Mouse (Mus musculus): ENCODE measurements around the gene 5830411N06Rik. TPM values are rescaled to one million over a fixed set of nuclear protein-coding genes. Genes with fewer than 3 reads are reported as not detected.

The 5830411N06Rik gene
- polyA plus RNA-seq (2014; fragmentation: Nextera tagmentation; extraction: Ambion mirVana), result not detected in 2 replicates

DNA sequence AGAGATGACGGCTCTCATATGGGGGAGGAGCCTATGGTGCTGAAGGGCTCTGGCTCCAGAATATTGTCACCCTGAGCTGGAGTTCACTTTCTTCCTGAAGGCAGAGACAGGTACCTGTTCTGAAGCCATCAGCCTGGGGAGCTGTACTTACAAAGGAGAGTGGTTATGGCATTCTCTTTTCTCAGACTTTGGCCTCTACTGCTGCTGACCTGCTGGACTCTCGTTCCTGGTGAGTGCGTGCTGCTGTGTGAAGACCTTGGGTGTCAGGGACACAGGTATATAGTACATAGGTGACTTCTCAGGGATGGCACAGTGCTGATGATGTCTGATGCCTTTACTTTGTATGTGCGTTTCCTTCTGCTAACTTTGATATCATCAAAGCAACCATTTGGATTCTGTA lies at the start of gene 5830411N06Rik:
Gene 5830411N06Rik, plus strand, starts transcription at position 69 of the 400 bp plus-strand sequence.
- Histone ChIP-seq H3K27me3 (ENCODE audit: control insufficient read depth, insufficient read depth, low read length) (no peaks in the 10 kb centered on the region), H3K9me3 (ENCODE audit: control insufficient read depth, low read length) (no peaks in the 10 kb centered on the region), H3K4me1 (ENCODE audit: control insufficient read depth, insufficient read depth, low read length) (no peaks in the 10 kb centered on the region), H3K4me3 (ENCODE audit: low read depth, low read length) (no peak within 1 kb of the TSS), H3K4me2 (ENCODE audit: low read depth, low read length) (no peak within 1 kb of the TSS), H3K9ac (replicated peaks; ENCODE audit: low read depth, low read length) (no peak within 1 kb of the TSS), H3K27ac (ENCODE audit: low read depth, low read length) (no peak within 1 kb of the TSS), H3K36me3 (ENCODE audit: control insufficient read depth, insufficient read depth, low read length) (no peaks in the 10 kb centered on the region)
- no peak for ATAC-seq (ENCODE audit: low read depth)
- 88% methylated on average over 4 of the region's 4 CpGs for WGBS

DNA sequence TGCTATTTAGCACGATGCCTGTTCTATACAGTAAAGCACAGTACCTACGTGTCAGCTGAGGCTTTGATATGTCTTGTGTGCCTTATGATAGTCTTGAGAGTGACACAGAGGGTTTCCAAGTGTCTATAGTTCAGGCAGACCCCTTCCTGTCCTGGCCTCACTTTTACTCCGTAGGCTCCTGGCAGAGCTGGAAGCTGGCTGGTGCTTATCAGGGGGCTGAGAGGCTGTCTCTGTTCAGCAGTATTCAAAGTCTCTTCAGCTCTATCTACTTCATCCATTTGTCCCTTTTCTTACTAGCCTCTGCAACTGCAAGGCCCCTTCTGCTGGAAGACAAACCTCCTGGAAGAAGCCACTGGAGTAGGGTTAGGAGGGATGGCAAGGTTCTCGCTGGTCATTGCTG lies 46.0 kb upstream of the 5830411N06Rik start:
- Histone ChIP-seq H3K27ac (ENCODE audit: low read depth, low read length) (no peak overlapping the region), H3K27me3 (ENCODE audit: control insufficient read depth, insufficient read depth, low read length) (no peaks in the 10 kb centered on the region), H3K9ac (replicated peaks; ENCODE audit: low read depth, low read length) (no peak overlapping the region), H3K4me1 (ENCODE audit: control insufficient read depth, insufficient read depth, low read length) (no peaks in the 10 kb centered on the region), H3K9me3 (ENCODE audit: control insufficient read depth, low read length) (no peaks in the 10 kb centered on the region), H3K4me3 (ENCODE audit: low read depth, low read length) (no peak overlapping the region), H3K4me2 (ENCODE audit: low read depth, low read length) (no peak overlapping the region), H3K36me3 (ENCODE audit: control insufficient read depth, insufficient read depth, low read length) (no peaks in the 10 kb centered on the region)
- ATAC-seq (ENCODE audit: low read depth), result no peak
- 90% methylated on average over 4 of the region's 4 CpGs for WGBS

DNA sequence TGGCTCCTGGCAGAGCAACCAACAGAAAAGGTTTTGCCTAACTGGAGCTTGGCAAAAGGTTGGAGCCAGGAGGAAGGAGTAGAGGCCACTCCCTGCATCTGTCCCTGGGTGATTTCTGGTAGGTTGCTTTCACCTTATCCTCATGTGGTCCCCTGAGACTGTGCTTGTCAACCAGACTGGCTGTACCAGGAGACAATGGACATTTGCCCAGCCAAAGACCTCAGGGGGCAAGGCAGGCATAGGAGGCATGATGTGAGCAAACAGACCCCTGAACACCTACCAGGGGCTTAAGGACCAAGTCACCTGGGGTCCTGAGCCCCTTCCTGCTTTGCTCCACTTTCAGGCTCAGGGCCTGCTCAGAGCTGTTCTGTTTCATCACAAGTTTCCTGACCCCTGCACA lies 41.2 kb upstream of the 5830411N06Rik start, which contains the start of gene Olfr524:
Gene Olfr524, minus strand, starts transcription at position 101 of the 400 bp plus-strand sequence.
- no peak for ATAC-seq (ENCODE audit: low read depth)
- Histone ChIP-seq H3K4me1 (ENCODE audit: control insufficient read depth, insufficient read depth, low read length) (no peaks in the 10 kb centered on the region), H3K4me3 (ENCODE audit: low read depth, low read length) (no peak within 1 kb of the TSS), H3K9me3 (ENCODE audit: control insufficient read depth, low read length) (no peaks in the 10 kb centered on the region), H3K9ac (replicated peaks; ENCODE audit: low read depth, low read length) (no peak within 1 kb of the TSS), H3K36me3 (ENCODE audit: control insufficient read depth, insufficient read depth, low read length) (no peaks in the 10 kb centered on the region), H3K27ac (ENCODE audit: low read depth, low read length) (no peak within 1 kb of the TSS), H3K4me2 (ENCODE audit: low read depth, low read length) (no peak within 1 kb of the TSS), H3K27me3 (ENCODE audit: control insufficient read depth, insufficient read depth, low read length) (no peaks in the 10 kb centered on the region)

DNA sequence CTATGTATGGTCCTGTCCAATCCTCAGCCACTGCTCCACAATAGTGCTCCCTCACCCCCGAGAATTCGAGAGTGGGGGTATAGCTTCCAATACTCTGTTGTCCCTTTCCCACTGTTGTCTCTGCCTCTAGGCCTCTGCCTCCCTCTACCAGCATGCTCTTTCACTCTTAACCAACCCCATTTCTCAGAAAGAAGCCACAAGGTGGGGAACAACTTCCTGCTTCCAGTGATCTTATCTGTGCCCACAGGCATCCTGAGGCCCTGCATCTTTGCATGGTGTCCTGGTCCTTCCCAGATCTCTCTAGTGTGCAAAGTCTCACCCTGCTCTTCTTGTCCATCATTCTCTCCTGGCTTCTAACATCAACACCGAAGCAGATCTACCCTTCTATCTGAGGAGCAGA lies 40.2 kb upstream of the 5830411N06Rik start:
- WGBS, result 83% methylated on average over 3 of the region's 3 CpGs
- no peak for ATAC-seq (ENCODE audit: low read depth)

DNA sequence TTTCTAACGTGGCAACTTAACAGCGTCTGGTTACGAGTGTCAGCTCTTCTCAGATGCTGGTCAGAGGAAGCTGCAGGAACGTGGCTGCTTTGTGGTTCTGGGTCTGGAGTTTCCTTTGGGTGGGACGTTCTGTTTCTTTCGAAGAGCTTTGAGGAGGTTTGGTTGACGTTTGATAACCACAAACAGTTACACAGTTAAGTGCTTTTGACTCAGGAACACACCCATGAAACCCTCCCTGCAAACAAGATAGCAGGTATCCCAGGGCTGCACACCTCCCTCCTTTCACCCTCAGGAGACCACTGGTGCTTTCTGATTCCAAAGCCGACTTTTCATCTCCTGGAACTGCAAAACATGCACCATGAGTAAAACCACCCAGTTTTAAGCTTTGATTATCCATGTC lies 38.9 kb upstream of the 5830411N06Rik start:
- Histone ChIP-seq H3K4me2 (ENCODE audit: low read depth, low read length) (no peak overlapping the region), H3K4me1 (ENCODE audit: control insufficient read depth, insufficient read depth, low read length) (no peaks in the 10 kb centered on the region), H3K9me3 (ENCODE audit: control insufficient read depth, low read length) (no peaks in the 10 kb centered on the region), H3K27ac (ENCODE audit: low read depth, low read length) (no peak overlapping the region), H3K9ac (replicated peaks; ENCODE audit: low read depth, low read length) (no peak overlapping the region), H3K27me3 (ENCODE audit: control insufficient read depth, insufficient read depth, low read length) (no peaks in the 10 kb centered on the region), H3K36me3 (ENCODE audit: control insufficient read depth, insufficient read depth, low read length) (no peaks in the 10 kb centered on the region), H3K4me3 (ENCODE audit: low read depth, low read length) (no peak overlapping the region)
- WGBS, result 79% methylated on average over 8 of the region's 8 CpGs
- no peak for ATAC-seq (ENCODE audit: low read depth)

More for the DNA sequence above, 40.2 kb upstream of the 5830411N06Rik start:
- Histone ChIP-seq H3K27me3 (ENCODE audit: control insufficient read depth, insufficient read depth, low read length) (no peaks in the 10 kb centered on the region), H3K36me3 (ENCODE audit: control insufficient read depth, insufficient read depth, low read length) (no peaks in the 10 kb centered on the region), H3K4me2 (ENCODE audit: low read depth, low read length) (no peak overlapping the region), H3K4me3 (ENCODE audit: low read depth, low read length) (no peak overlapping the region), H3K27ac (ENCODE audit: low read depth, low read length) (no peak overlapping the region), H3K4me1 (ENCODE audit: control insufficient read depth, insufficient read depth, low read length) (no peaks in the 10 kb centered on the region), H3K9ac (replicated peaks; ENCODE audit: low read depth, low read length) (no peak overlapping the region), H3K9me3 (ENCODE audit: control insufficient read depth, low read length) (no peaks in the 10 kb centered on the region)

DNA sequence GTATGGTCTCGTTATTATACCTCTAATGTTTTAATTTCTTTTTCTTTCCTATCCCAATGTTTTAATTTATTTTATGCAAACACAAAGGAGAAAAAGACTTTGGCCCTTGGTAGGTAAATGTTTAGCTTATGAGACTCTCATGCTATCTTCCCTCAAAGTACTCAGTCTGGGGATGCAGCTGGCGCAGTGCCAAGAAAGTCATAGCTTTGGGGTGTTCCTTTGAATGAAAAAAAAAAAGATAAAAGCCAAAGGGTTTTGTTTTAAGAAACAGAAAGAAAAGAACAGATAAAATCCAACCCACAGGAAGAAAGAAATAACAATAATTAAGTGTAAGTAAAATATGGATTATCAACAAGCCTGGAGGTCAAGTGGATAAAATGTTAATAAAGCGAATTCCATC lies 38.4 kb upstream of the 5830411N06Rik start:
- Histone ChIP-seq H3K36me3 (ENCODE audit: control insufficient read depth, insufficient read depth, low read length) (no peaks in the 10 kb centered on the region), H3K4me2 (ENCODE audit: low read depth, low read length) (no peak overlapping the region), H3K27me3 (ENCODE audit: control insufficient read depth, insufficient read depth, low read length) (no peaks in the 10 kb centered on the region), H3K4me3 (ENCODE audit: low read depth, low read length) (no peak overlapping the region), H3K4me1 (ENCODE audit: control insufficient read depth, insufficient read depth, low read length) (no peaks in the 10 kb centered on the region), H3K9me3 (ENCODE audit: control insufficient read depth, low read length) (no peaks in the 10 kb centered on the region), H3K27ac (ENCODE audit: low read depth, low read length) (no peak overlapping the region), H3K9ac (replicated peaks; ENCODE audit: low read depth, low read length) (no peak overlapping the region)
- 92% methylated on average over 3 of the region's 3 CpGs for WGBS
- no peak for ATAC-seq (ENCODE audit: low read depth)

DNA sequence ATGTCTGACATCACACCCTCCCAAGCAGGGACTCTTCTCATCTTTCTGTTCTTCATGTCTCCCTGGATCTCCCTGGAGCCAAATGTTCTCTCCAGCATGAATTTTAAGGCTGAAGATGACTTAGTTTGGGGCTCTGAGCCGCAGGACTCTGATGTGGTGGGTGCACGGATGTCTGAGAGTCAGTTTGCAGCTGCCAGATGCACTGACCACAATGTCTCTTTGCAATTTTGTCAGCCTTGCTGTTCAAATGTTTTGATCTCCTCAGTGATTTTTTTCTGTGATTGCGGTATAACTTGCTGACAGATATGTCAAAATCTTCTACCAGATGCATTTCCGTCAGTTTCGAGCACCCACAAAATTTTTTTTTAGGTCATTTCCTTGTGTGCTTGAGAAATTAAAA lies 33.2 kb upstream of the 5830411N06Rik start:
- no peak for ATAC-seq (ENCODE audit: low read depth)
- Histone ChIP-seq H3K4me1 (ENCODE audit: control insufficient read depth, insufficient read depth, low read length) (no peaks in the 10 kb centered on the region), H3K36me3 (ENCODE audit: control insufficient read depth, insufficient read depth, low read length) (no peaks in the 10 kb centered on the region), H3K4me2 (ENCODE audit: low read depth, low read length) (no peak overlapping the region), H3K9me3 (ENCODE audit: control insufficient read depth, low read length) (no peaks in the 10 kb centered on the region), H3K27me3 (ENCODE audit: control insufficient read depth, insufficient read depth, low read length) (no peaks in the 10 kb centered on the region), H3K27ac (ENCODE audit: low read depth, low read length) (no peak overlapping the region), H3K9ac (replicated peaks; ENCODE audit: low read depth, low read length) (no peak overlapping the region), H3K4me3 (ENCODE audit: low read depth, low read length) (no peak overlapping the region)
- WGBS, result 85% methylated on average over 5 of the region's 5 CpGs

DNA sequence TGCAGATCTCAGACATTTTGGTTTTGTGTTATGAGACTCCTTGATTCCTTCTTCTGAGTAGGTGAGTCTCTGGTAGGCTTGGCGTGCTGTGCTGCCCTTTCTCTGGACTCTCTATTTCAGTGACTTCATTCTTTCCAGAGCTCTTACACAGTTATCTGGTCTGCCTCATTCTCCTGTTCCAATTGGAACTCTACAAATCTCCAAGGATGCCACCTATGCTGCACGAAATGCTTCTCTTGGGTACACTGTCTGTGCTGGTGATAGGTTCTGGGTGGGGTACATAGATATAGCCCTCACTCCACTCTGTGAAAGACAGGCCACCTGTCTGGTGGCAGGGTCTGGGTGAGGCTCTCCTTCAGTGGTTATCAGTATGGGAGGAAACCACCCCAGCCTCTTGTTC lies 29.1 kb upstream of the 5830411N06Rik start, which contains the start of gene Cd163l1:
Gene Cd163l1, plus strand, starts transcription at position 301 of the 400 bp plus-strand sequence.
- H3K9ac ChIP-seq (replicated peaks; ENCODE audit: low read depth, low read length), result no peak within 1 kb of the TSS
- no peaks in the 10 kb centered on the region for H3K9me3 ChIP-seq (ENCODE audit: control insufficient read depth, low read length)
- no peak within 1 kb of the TSS for H3K27ac ChIP-seq (ENCODE audit: low read depth, low read length)
- no peaks in the 10 kb centered on the region for H3K27me3 ChIP-seq (ENCODE audit: control insufficient read depth, insufficient read depth, low read length)
- no peaks in the 10 kb centered on the region for H3K36me3 ChIP-seq (ENCODE audit: control insufficient read depth, insufficient read depth, low read length)
- no peak within 1 kb of the TSS for H3K4me3 ChIP-seq (ENCODE audit: low read depth, low read length)
- no peak for ATAC-seq (ENCODE audit: low read depth)
- WGBS, result 95% methylated on average over 2 of the region's 2 CpGs
- H3K4me1 ChIP-seq (ENCODE audit: control insufficient read depth, insufficient read depth, low read length), result no peaks in the 10 kb centered on the region
- H3K4me2 ChIP-seq (ENCODE audit: low read depth, low read length), result no peak within 1 kb of the TSS

DNA sequence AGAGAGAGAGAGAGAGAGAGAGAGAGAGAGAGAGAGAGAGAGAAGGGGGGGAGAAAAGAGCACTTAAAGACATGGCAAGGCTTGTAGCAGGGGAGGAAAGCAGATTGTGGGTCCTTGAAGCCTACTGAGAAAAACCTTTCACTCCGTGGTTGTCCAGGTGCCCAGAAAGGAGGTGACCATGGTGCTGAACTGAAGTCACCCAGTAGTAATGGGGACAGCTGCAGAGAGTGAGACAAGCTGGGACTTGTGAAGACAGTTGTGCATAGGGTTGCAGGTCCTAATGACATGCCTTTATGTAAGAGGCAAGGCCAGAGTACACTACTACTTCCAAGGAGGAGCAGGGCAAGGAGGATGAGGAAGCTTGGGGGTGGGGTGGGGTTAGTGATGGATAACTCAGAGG lies 27.8 kb upstream of the 5830411N06Rik start:
- ATAC-seq (ENCODE audit: low read depth), result no peak
- Histone ChIP-seq H3K4me2 (ENCODE audit: low read depth, low read length) (no peak overlapping the region), H3K36me3 (ENCODE audit: control insufficient read depth, insufficient read depth, low read length) (no peaks in the 10 kb centered on the region), H3K4me1 (ENCODE audit: control insufficient read depth, insufficient read depth, low read length) (no peaks in the 10 kb centered on the region), H3K27ac (ENCODE audit: low read depth, low read length) (no peak overlapping the region), H3K4me3 (ENCODE audit: low read depth, low read length) (no peak overlapping the region), H3K9me3 (ENCODE audit: control insufficient read depth, low read length) (no peaks in the 10 kb centered on the region), H3K9ac (replicated peaks; ENCODE audit: low read depth, low read length) (no peak overlapping the region), H3K27me3 (ENCODE audit: control insufficient read depth, insufficient read depth, low read length) (no peaks in the 10 kb centered on the region)
- 9% methylated on average over 1 of the region's 1 CpGs for WGBS

Data from neural tube, embryonic 14.5 days (tissue).